Mouse (Mus musculus) spleen, adult 18-20 months (tissue): Measurements from ENCODE around the gene Afmid.

Experiments used
- DNase-seq, 2 experiments: peaks; one replicate each; pipeline ENCODE4 v3.0.0; 2022; ENCODE audit warnings: mixed read lengths in 2 of 2

The Afmid gene

DNA sequence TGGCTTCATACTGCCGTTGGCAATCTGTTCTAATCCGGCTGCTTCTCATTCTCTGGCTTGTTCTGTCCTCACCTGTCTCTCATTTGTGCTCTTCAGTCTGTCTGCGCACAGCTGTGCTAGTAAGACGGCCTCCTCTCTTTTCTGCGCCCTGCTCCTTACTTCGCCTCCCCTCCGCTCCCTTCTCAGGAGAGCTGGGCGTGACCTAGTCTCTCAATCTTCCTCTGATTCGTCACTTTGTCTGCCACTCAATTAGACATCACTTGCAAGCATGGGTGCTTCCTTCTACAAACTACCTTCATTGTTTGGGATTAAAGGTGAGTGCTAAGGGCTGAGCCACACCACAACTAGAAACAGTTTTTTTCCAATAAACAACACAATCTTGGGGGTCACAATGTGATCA lies 28.5 kb downstream of the Afmid start:
- no peak for DNase-seq

DNA sequence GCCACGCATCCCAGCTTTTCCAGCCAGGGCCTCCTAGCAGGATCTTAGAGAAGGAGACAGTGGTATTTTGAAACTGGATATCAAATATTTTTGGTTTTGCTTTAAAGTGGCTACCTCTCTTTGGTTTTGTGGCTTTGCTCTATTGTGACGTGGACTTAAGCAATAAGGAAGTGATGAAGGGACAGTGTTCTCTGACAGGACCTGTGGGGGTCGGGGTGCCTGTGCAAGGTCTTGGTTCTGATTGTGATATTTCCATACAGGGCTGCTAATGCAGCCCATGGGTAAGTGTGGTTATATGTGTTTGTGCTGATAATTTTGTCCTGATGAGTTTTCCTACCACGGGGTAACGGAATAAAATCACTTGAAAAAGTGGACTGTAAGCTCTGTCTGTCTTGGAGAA lies 29.6 kb downstream of the Afmid start:
- no peak for DNase-seq

DNA sequence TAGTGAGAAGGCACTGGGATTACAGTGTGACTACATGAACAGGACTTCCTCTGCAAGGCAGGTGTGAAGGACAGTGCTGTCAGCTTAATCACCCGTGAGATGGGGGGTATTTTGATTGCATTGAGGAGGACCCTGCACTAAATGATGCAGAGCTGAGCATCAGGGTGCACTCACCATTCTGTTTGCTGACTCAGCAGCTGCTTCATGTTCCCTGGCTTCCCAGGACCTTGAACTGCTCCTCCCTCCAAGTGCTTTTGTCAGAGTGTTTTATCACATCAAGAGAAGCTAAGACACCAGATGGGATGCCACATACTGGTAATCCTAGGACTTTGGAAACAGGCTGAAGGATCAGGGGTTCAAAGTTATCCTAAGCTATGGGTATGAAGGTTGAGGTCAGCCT lies 30.3 kb downstream of the Afmid start:
- no peak for DNase-seq

GRCm38 (mm10) chr11:117857462-117857861 lies 31.7 kb downstream of the Afmid start:
- no peak for DNase-seq

GRCm38 (mm10) chr11:117858392-117858791 lies 32.7 kb downstream of the Afmid start:
- no peak for DNase-seq

- DNase-seq = no peak
Measured at GRCm38 (mm10) chr11:117860601-117861000, 34.9 kb downstream of the Afmid start, which contains the start of gene Tmem235. Gene Tmem235 (plus strand): TSS chr11:117860752.

- no peak for DNase-seq
Measured at GRCm38 (mm10) chr11:117863174-117863856, 37.6 kb downstream of the Afmid start.

DNA sequence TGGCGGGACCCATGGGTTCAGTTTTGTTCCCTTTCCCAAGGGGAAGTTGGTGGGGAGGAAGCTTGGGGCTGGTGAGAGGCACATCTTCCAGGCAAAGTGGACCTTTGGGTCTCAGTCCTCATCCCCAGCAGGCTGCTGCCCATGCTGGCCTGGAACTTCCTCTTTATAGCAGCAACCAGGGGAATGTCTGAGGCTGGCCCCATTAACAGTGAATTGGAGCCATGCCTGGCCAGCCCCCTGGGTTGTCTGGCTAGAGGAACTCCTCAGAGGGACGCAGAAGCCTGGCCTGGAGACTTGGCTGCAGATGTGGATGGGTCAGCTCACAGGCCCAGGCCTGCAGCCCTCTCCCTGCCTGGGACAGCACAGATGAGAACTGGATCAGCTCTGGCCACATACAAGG lies 39.1 kb downstream of the Afmid start:
- DNase-seq = no peak

DNA sequence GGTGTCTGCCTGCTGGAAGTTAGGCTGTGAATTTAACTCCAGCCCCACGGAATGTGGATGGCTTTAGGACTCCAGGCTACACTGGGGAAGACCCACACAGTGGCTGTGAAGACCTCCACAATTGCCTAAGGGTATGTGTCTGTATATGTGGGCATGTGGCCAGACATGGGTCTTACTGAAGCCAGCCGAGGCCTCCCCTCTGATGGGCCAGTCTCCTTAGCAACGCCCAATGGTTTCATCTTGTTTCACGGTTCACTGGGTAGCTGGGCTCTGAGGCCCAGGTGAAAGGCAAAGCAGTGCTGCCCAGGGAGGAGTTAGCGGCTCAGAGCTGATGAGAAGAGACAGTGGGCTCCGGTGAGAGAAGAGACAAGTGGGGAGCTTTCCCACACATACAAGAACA lies 40.3 kb downstream of the Afmid start:
- DNase-seq = no peak

GRCm38 (mm10) chr11:117870688-117871365 lies 45.1 kb downstream of the Afmid start:
- peak; percentile 53 to 66 for DNase-seq

DNA sequence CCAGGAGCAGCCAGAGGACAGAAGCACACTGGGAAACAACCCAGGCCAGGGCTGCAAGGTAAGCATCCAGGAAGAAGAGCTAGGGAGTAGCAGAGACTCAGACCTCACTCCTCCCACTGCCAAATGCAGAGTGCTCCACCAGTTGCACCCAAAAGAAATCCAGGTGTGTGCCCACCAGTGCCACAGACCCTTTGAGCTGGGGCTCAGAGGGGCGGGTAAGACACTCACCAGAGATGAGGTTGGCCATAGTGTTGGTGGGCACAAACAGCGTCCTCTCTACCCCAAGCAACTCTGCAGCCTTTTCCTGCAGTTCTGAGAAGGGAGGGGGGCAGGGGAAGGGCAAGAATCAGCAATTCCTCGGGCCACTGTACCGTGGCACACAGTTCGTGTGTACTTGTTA lies 45.7 kb downstream of the Afmid start:
- no peak for DNase-seq

DNA sequence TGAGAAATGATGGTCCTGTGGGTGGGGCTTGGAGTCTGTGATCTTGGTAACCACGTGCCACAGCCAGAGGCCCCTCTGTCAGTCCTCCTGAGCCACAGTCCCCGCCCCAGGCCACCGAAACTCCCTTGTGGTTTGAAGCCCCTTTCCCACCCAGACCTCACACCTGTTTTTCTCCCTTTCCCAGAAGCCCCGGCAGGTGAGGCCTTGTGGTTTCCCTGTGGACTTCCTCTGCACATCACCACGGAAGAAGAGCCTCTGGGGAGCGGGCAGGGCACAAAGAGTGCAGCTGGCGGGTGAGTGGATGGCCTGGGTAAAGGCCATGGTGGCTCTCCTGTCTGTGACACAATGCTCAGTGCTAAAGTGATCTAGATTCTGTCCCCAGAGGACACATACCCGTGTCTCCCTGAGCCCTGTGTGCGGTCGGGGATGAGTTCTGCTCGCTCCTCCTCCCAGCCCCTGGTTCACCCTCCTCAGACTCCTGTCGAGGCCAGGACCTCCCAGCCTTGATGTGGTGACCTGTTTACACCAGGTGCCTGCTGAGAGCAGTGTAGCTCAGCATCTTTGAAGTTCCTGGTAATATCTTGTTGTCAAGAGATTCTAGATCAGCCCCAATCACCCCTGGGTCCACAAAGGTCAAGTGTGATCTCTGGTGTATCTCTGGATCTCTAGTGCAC lies 46.3 kb downstream of the Afmid start:
- DNase-seq = peak; percentile 62 to 72

DNA sequence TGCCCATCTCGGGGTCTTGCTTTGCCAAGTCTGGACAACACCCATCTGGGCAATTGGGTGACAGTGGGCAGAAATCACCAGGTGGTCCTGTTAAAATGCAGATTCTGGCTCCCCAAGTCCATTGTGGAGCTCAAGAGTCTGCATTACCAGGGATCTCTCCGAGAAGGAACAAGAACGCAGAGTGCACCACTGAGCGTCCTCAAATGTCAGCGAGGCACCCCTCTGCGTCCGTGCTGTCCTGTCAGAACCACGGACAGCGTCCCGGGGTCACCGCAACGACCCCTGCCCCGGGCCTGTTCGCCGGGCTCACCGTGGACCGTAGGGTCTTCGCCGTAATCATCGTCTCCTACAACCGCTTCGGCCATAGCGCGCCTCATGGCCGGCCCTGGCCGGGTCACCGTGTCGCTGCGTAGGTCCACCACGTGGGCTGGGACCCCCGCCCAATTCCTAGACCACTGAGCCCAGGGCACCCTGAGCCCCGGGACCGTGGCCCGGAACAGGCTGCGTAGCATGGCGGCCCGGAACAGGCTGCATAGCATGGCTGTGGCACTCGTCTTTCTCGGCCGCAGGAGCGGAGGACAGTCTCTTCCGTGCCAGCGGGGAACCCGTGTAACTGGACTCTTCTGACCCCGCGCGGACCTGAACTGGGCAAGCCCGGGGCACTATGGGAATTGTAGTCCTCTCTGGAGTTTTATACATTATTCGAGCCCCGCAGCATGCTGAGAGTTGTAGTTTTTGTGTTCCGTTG lies 47.3 kb downstream of the Afmid start, which contains the start of gene Tha1:
Gene Tha1, minus strand, starts transcription at position 621 of the 748 bp plus-strand sequence.
- DNase-seq = peak; percentile 44 to 66

DNA sequence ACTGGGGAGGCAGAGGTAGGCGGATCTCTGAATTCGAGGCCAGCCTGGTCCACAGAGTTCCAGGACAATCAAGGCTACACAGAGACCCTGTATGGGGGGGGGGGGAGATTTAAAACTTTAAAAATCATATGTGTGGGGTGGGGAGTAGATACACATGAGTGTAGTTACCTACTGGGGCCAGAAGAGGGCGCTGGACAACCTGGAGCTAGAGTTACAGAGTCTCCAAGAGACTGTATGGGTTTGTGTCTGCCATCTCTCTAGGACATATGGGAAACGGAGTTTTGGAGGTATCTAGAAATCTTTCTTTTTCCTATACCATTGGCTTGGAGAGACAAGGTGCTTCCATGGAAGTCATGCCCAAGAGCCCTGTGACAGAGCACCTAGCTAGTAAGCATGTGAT lies 48.7 kb downstream of the Afmid start:
- DNase-seq = no peak

GRCm38 (mm10) chr11:117875681-117876080 lies 50.0 kb downstream of the Afmid start:
- DNase-seq = no peak

GRCm38 (mm10) chr11:117877917-117878745 lies 52.4 kb downstream of the Afmid start:
- peak; percentile 45 to 55 for DNase-seq

- peak in 1 of 2 experiments; percentile 39 for DNase-seq
Measured at GRCm38 (mm10) chr11:117878892-117879291, 53.2 kb downstream of the Afmid start.

DNA sequence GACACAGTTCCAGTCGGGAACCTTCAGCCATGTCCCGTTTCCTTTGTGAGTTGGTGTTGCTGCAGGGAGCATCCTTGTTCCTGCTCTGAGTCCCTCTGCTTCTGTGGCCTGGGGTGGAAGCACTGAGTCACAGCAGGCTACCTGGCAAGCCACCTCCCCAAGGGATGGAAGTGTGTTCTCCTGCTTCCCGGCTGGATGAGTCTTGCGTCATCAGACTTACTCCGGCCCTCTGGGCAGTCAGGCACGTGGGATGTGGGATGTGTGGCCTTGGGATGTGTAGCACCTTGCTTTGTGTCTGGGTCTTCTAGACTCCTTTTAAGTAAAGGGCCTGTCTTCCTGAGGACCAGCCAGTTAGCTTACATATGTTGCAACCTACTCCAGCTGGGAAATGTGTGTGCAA lies 54.0 kb downstream of the Afmid start:
- DNase-seq = no peak

- DNase-seq = no peak
Measured at GRCm38 (mm10) chr11:117880336-117880976, 54.7 kb downstream of the Afmid start.

GRCm38 (mm10) chr11:117880977-117881358 lies 55.2 kb downstream of the Afmid start:
- no peak for DNase-seq

- DNase-seq = no peak
Measured at GRCm38 (mm10) chr11:117881787-117882186, 56.1 kb downstream of the Afmid start.

DNA sequence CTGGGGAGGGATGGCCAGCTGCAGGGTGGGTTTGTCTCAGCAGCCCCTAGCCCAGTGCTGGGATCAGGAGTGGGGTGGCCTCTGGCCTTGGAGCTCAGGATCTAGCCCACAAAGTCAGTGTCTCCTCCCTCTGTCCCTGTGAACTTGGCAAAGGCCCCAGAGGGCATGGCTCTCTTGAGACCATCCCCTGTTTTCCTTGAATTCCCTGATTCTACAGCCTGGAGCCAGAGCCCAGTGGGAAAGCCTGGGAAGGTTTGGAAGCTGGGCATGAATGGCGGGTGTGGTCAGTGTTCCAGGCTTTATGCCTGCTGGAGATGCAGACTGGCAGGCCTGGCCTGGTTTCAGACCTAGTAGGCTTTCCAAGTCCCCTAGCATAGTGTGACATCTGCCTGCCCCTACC lies 56.5 kb downstream of the Afmid start:
- no peak for DNase-seq
